Mouse (Mus musculus): ENCODE measurements at regions not wholly inside any gene's neighbourhood (a gene's known extent, or its start where the extent isn't known, plus 50 kb on each side); places are given as distances from the start of the nearest gene placed in this dataset.

GRCm38 (mm10) chr1:119346634-119347155 lies 75.4 kb downstream of the Inhbb start:
- Histone ChIP-seq H3K4me2 (ENCODE audit: low read depth, low read length) (no peak overlapping the region), H3K9me3 (ENCODE audit: control insufficient read depth, low read length) (no peaks in the 10 kb centered on the region), H3K36me3 (ENCODE audit: control insufficient read depth, insufficient read depth, low read length) (no peaks in the 10 kb centered on the region), H3K4me3 (ENCODE audit: low read depth, low read length) (no peak overlapping the region), H3K27ac (replicated peaks; ENCODE audit: low read depth, low read length) (no peak overlapping the region), H3K27me3 (replicated peaks; ENCODE audit: control insufficient read depth, insufficient read depth, low read length) (no peaks in the 10 kb centered on the region), H3K9ac (ENCODE audit: low read depth, low read length) (no peak overlapping the region), H3K4me1 (ENCODE audit: control insufficient read depth, insufficient read depth, low read length) (no peaks in the 10 kb centered on the region)
- WGBS: 83% methylated on average over 5 of the region's 5 CpGs
- DNase-seq (ENCODE audit: low spot score) (no peak), ATAC-seq (ENCODE audit: low read depth) (no peak)

- Histone ChIP-seq H3K4me1 (ENCODE audit: control insufficient read depth, insufficient read depth, low read length) (no peaks in the 10 kb centered on the region), H3K36me3 (ENCODE audit: control insufficient read depth, insufficient read depth, low read length) (no peaks in the 10 kb centered on the region), H3K27me3 (replicated peaks; ENCODE audit: control insufficient read depth, insufficient read depth, low read length) (no peaks in the 10 kb centered on the region), H3K9me3 (ENCODE audit: control insufficient read depth, low read length) (no peaks in the 10 kb centered on the region), H3K9ac (ENCODE audit: low read depth, low read length) (no peak overlapping the region), H3K27ac (replicated peaks; ENCODE audit: low read depth, low read length) (no peak overlapping the region), H3K4me3 (ENCODE audit: low read depth, low read length) (no peak overlapping the region), H3K4me2 (ENCODE audit: low read depth, low read length) (no peak overlapping the region)
- no peak for ATAC-seq (ENCODE audit: low read depth)
- DNase-seq (ENCODE audit: low spot score): no peak
- WGBS: 44% methylated on average over 6 of the region's 7 CpGs
These were observed 76.8 kb downstream of the Inhbb start for GRCm38 (mm10) chr1:119345115-119345791.

- Histone ChIP-seq H3K27ac (replicated peaks; ENCODE audit: low read depth, low read length) (no peak overlapping the region), H3K4me3 (ENCODE audit: low read depth, low read length) (no peak overlapping the region), H3K36me3 (ENCODE audit: control insufficient read depth, insufficient read depth, low read length) (no peaks in the 10 kb centered on the region), H3K9me3 (ENCODE audit: control insufficient read depth, low read length) (no peaks in the 10 kb centered on the region), H3K27me3 (replicated peaks; ENCODE audit: control insufficient read depth, insufficient read depth, low read length) (no peaks in the 10 kb centered on the region), H3K9ac (ENCODE audit: low read depth, low read length) (no peak overlapping the region), H3K4me1 (ENCODE audit: control insufficient read depth, insufficient read depth, low read length) (no peaks in the 10 kb centered on the region), H3K4me2 (ENCODE audit: low read depth, low read length) (no peak overlapping the region)
- no peak for DNase-seq (ENCODE audit: low spot score)
- ATAC-seq (ENCODE audit: low read depth): no peak
- 72% methylated on average over 4 of the region's 4 CpGs for WGBS
These were observed 78.0 kb downstream of the Inhbb start for GRCm38 (mm10) chr1:119344046-119344445.

- Histone ChIP-seq H3K4me1 (ENCODE audit: control insufficient read depth, insufficient read depth, low read length) (no peaks in the 10 kb centered on the region), H3K4me3 (ENCODE audit: low read depth, low read length) (no peak overlapping the region), H3K36me3 (ENCODE audit: control insufficient read depth, insufficient read depth, low read length) (no peaks in the 10 kb centered on the region), H3K9me3 (ENCODE audit: control insufficient read depth, low read length) (no peaks in the 10 kb centered on the region), H3K27ac (replicated peaks; ENCODE audit: low read depth, low read length) (no peak overlapping the region), H3K4me2 (ENCODE audit: low read depth, low read length) (no peak overlapping the region), H3K9ac (ENCODE audit: low read depth, low read length) (no peak overlapping the region), H3K27me3 (replicated peaks; ENCODE audit: control insufficient read depth, insufficient read depth, low read length) (no peaks in the 10 kb centered on the region)
- 27% methylated on average over 13 of the region's 13 CpGs for WGBS
- DNase-seq (ENCODE audit: low spot score) (no peak), ATAC-seq (ENCODE audit: low read depth) (no peak)
These were observed 86.9 kb downstream of the Inhbb start for GRCm38 (mm10) chr1:119335171-119335570.

GRCm38 (mm10) chr1:119330751-119331326 lies 91.2 kb downstream of the Inhbb start:
- Histone ChIP-seq H3K9me3 (ENCODE audit: control insufficient read depth, low read length) (no peaks in the 10 kb centered on the region), H3K36me3 (ENCODE audit: control insufficient read depth, insufficient read depth, low read length) (no peaks in the 10 kb centered on the region), H3K4me2 (ENCODE audit: low read depth, low read length) (no peak overlapping the region), H3K4me3 (ENCODE audit: low read depth, low read length) (no peak overlapping the region), H3K27ac (replicated peaks; ENCODE audit: low read depth, low read length) (no peak overlapping the region), H3K27me3 (replicated peaks; ENCODE audit: control insufficient read depth, insufficient read depth, low read length) (no peaks in the 10 kb centered on the region; the same call in 1 of the 2 replicates), H3K4me1 (ENCODE audit: control insufficient read depth, insufficient read depth, low read length) (0 out of 2 replicates have a peak, but pooled peaks cover 4% of the 10 kb centered on the region), H3K9ac (ENCODE audit: low read depth, low read length) (no peak overlapping the region)
- ATAC-seq (ENCODE audit: low read depth) (no peak), DNase-seq (ENCODE audit: low spot score) (no peak)
- WGBS: 85% methylated on average over 4 of the region's 4 CpGs

GRCm38 (mm10) chr1:119329693-119330434 lies 92.2 kb downstream of the Inhbb start:
- no peak overlapping the region for H3K4me2 ChIP-seq (ENCODE audit: low read depth, low read length)
- no peaks in the 10 kb centered on the region for H3K36me3 ChIP-seq (ENCODE audit: control insufficient read depth, insufficient read depth, low read length)
- H3K27ac ChIP-seq (replicated peaks; ENCODE audit: low read depth, low read length): no peak overlapping the region
- H3K4me3 ChIP-seq (ENCODE audit: low read depth, low read length): no peak overlapping the region
- H3K9ac ChIP-seq (ENCODE audit: low read depth, low read length): no peak overlapping the region
- H3K27me3 ChIP-seq (replicated peaks; ENCODE audit: control insufficient read depth, insufficient read depth, low read length): no peaks in the 10 kb centered on the region; the same call in 1 of the 2 replicates
- DNase-seq (ENCODE audit: low spot score) (no peak), ATAC-seq (ENCODE audit: low read depth) (no peak)
- 37% methylated on average over 7 of the region's 7 CpGs for WGBS
- no peaks in the 10 kb centered on the region for H3K9me3 ChIP-seq (ENCODE audit: control insufficient read depth, low read length)
- H3K4me1 ChIP-seq (ENCODE audit: control insufficient read depth, insufficient read depth, low read length): 0 out of 2 replicates have a peak, but pooled peaks cover 4% of the 10 kb centered on the region

GRCm38 (mm10) chr1:119328921-119329692 lies 92.9 kb downstream of the Inhbb start:
- Histone ChIP-seq H3K36me3 (ENCODE audit: control insufficient read depth, insufficient read depth, low read length) (no peaks in the 10 kb centered on the region), H3K9me3 (ENCODE audit: control insufficient read depth, low read length) (no peaks in the 10 kb centered on the region), H3K27ac (replicated peaks; ENCODE audit: low read depth, low read length) (no peak overlapping the region), H3K9ac (ENCODE audit: low read depth, low read length) (peak overlapping the region; percentile 37), H3K4me2 (ENCODE audit: low read depth, low read length) (no peak overlapping the region), H3K4me3 (ENCODE audit: low read depth, low read length) (no peak overlapping the region), H3K27me3 (replicated peaks; ENCODE audit: control insufficient read depth, insufficient read depth, low read length) (no peaks in the 10 kb centered on the region; the same call in 1 of the 2 replicates), H3K4me1 (ENCODE audit: control insufficient read depth, insufficient read depth, low read length) (0 out of 2 replicates have a peak, but pooled peaks cover 4% of the 10 kb centered on the region)
- DNase-seq (ENCODE audit: low spot score) (peak; percentile 80), ATAC-seq (ENCODE audit: low read depth) (peak; percentile 89)
- 11% methylated on average over 15 of the region's 15 CpGs for WGBS

GRCm38 (mm10) chr1:119324551-119324950 lies 97.5 kb downstream of the Inhbb start:
- no peak for ATAC-seq (ENCODE audit: low read depth)
- H3K4me2 ChIP-seq (ENCODE audit: low read depth, low read length): no peak overlapping the region
- no peaks in the 10 kb centered on the region; the same call in 1 of the 2 replicates for H3K27me3 ChIP-seq (replicated peaks; ENCODE audit: control insufficient read depth, insufficient read depth, low read length)
- 0 out of 2 replicates have a peak, but pooled peaks cover 4% of the 10 kb centered on the region for H3K4me1 ChIP-seq (ENCODE audit: control insufficient read depth, insufficient read depth, low read length)
- no peak overlapping the region for H3K27ac ChIP-seq (replicated peaks; ENCODE audit: low read depth, low read length)
- H3K9ac ChIP-seq (ENCODE audit: low read depth, low read length): no peak overlapping the region
- WGBS: 64% methylated on average over 8 of the region's 8 CpGs
- DNase-seq (ENCODE audit: low spot score): no peak
- no peak overlapping the region for H3K4me3 ChIP-seq (ENCODE audit: low read depth, low read length)
- no peaks in the 10 kb centered on the region for H3K36me3 ChIP-seq (ENCODE audit: control insufficient read depth, insufficient read depth, low read length)
- no peaks in the 10 kb centered on the region for H3K9me3 ChIP-seq (ENCODE audit: control insufficient read depth, low read length)
